In genomic region chr6:126536926-126537325, GRCm38 (mm10) we compare ENCODE assay signal across 14 mouse cellular contexts. TPM values are rescaled to one million over a fixed set of nuclear protein-coding genes. Genes with fewer than 3 reads are reported as not detected.
"Had no signal": no experiment of that assay in that cellular context is flagged by ENCODE, and none has a peak within 500 bp of the region (broad histone marks: within the 10 kb centered on the region; RNA-seq: fewer than 3 reads in every experiment).

No protein-coding gene starts in this region.

- H3K4me2 ChIP-seq: limb, embryonic 13.5 days; midbrain, embryonic 13.5 days; neural tube, embryonic 15.5 days had no signal

- ATAC-seq: midbrain, embryonic 13.5 days had no signal

- DNase-seq: kidney, postnatal 10 days; left cerebral cortex, postnatal 4 days; lung, adult 18-20 months; right cerebral cortex, adult 18-20 months; right cerebral cortex, postnatal 25 days; thymus, adult 2 months; thymus, postnatal 25 days had no signal

- H3K9ac ChIP-seq: limb, embryonic 13.5 days; liver, embryonic 14.5 days; midbrain, embryonic 13.5 days; neural tube, embryonic 15.5 days had no signal

- H3K36me3 ChIP-seq: limb, embryonic 13.5 days; midbrain, embryonic 13.5 days; neural tube, embryonic 15.5 days had no signal

- H3K4me3 ChIP-seq: limb, embryonic 13.5 days; midbrain, embryonic 13.5 days; myocyte; neural tube, embryonic 15.5 days had no signal

- H3K9me3 ChIP-seq: limb, embryonic 13.5 days; midbrain, embryonic 13.5 days; neural tube, embryonic 15.5 days had no signal

- H3K27ac ChIP-seq: limb, embryonic 13.5 days; liver, embryonic 14.5 days; midbrain, embryonic 13.5 days; neural tube, embryonic 15.5 days had no signal

RNA-seq across cellular contexts. Expression of gene Kcna5, which starts 1.7 kb away (rescaled TPM):
- total RNA-seq: megakaryocyte-erythroid progenitor cell, adult 5-6 weeks had no signal
- polyA plus RNA-seq: liver, adult 2 months; myocyte had no signal
